Mouse (Mus musculus) intestine, embryonic 15.5 days (tissue): Measurements from ENCODE around the gene Ncor2. TPM values are rescaled to one million over a fixed set of nuclear protein-coding genes. Genes with fewer than 3 reads are reported as not detected.
A peak's percentile ranks its signal among the peaks of the same experiment; 100 is the strongest.

Experiments used
- ATAC-seq: fragments of 200-750 bp; cut with Nextera tagmentation; 2 replicates; pipeline ENCODE4 v1.8.0; 2017; ENCODE audit warnings: moderate TSS enrichment, moderate library complexity
- H3K27ac ChIP-seq: fragments of 300-500 bp; sonication (generic); 2 replicates; pipeline ENCODE4 v1.5.1; 2015; ENCODE audit warnings: mild to moderate bottlenecking, inconsistent platforms
- H3K27me3 ChIP-seq: fragments of 300-500 bp; sonication (generic); replicated peaks from 2 replicates; pipeline ENCODE4 v1.6.1; 2015; ENCODE audit warnings: inconsistent platforms
- H3K36me3 ChIP-seq: fragments of 300-500 bp; sonication (generic); 2 replicates; pipeline ENCODE4 v1.6.1; 2015; ENCODE audit warnings: inconsistent platforms
- H3K4me1 ChIP-seq: fragments of 300-500 bp; sonication (generic); replicated peaks from 2 replicates; pipeline ENCODE4 v1.6.1; 2015; ENCODE audit warnings: inconsistent platforms
- H3K4me2 ChIP-seq: fragments of 300-500 bp; sonication (generic); replicated peaks from 2 replicates; pipeline ENCODE4 v1.6.1; 2015; ENCODE audit warnings: mild to moderate bottlenecking, inconsistent platforms
- H3K4me3 ChIP-seq: fragments of 300-500 bp; sonication (generic); replicated peaks from 2 replicates; pipeline ENCODE4 v1.5.1; 2015; ENCODE audit warnings: inconsistent platforms
- H3K9ac ChIP-seq: fragments of 300-500 bp; sonication (generic); 2 replicates; pipeline ENCODE4 v1.6.1; 2015; ENCODE audit warnings: inconsistent platforms
- H3K9me3 ChIP-seq: fragments of 300-500 bp; sonication (generic); 2 replicates; pipeline ENCODE4 v1.6.1; 2016; ENCODE audit warnings: inconsistent platforms
- WGBS: fragments of 180-500 bp; shearing (Covaris S2); methylation state at CpG from one replicate; pipeline ENCODE4 v1.1.7; 2015; 5-methylcytosine and 5-hydroxymethylcytosine counted together
- polyA plus RNA-seq: library from polyadenylated mRNA; unstranded; fragments of >200 nt; fragmentation: Nextera tagmentation; extraction: Ambion mirVana; gene quantifications from 2 replicates; pipeline ENCODE4 v1.2.1, GENCODE M21; 2015

Gene Ncor2
- polyA plus RNA-seq, 1 experiment from 2014 or later = 20.0 TPM

- peak; percentile 23; the same call in 1 of the 2 replicates for ATAC-seq
- WGBS = 20% methylated on average over 10 of the region's 10 CpGs
Observed at GRCm38 (mm10) chr5:125150951-125151564, 28.0 kb downstream of the Ncor2 start.

GRCm38 (mm10) chr5:125149142-125149541 is 29.9 kb downstream of the Ncor2 start:
- H3K9ac ChIP-seq = no peak overlapping the region
- no peak for ATAC-seq
- H3K27ac ChIP-seq = 0 out of 2 replicates have a peak overlapping the region, but pooled peaks have one; percentile 29
- no peak overlapping the region for H3K4me2 ChIP-seq
- H3K36me3 ChIP-seq = no peaks in the 10 kb centered on the region
- no peaks in the 10 kb centered on the region for H3K27me3 ChIP-seq
- H3K4me1 ChIP-seq = peaks cover 59% of the 10 kb centered on the region
- no peaks in the 10 kb centered on the region for H3K9me3 ChIP-seq
- H3K4me3 ChIP-seq = no peak overlapping the region
- WGBS = 77% methylated on average over 17 of the region's 17 CpGs

More at GRCm38 (mm10) chr5:125150951-125151564, 28.0 kb downstream of the Ncor2 start:
- 0 out of 2 replicates have a peak overlapping the region, but pooled peaks have one; percentile 40 for H3K4me2 ChIP-seq
- H3K4me3 ChIP-seq = no peak overlapping the region
- H3K27ac ChIP-seq = peak overlapping the region; percentile 64
- no peaks in the 10 kb centered on the region for H3K27me3 ChIP-seq
- no peak overlapping the region for H3K9ac ChIP-seq
- peaks cover 69% of the 10 kb centered on the region for H3K4me1 ChIP-seq
- H3K9me3 ChIP-seq = no peaks in the 10 kb centered on the region
- no peaks in the 10 kb centered on the region for H3K36me3 ChIP-seq

GRCm38 (mm10) chr5:125148686-125149085 is 30.3 kb downstream of the Ncor2 start:
- H3K9ac ChIP-seq = no peak overlapping the region
- H3K4me1 ChIP-seq = peaks cover 55% of the 10 kb centered on the region
- ATAC-seq = peak; percentile 19; the same call in 1 of the 2 replicates
- H3K9me3 ChIP-seq = no peaks in the 10 kb centered on the region
- no peaks in the 10 kb centered on the region for H3K36me3 ChIP-seq
- H3K4me3 ChIP-seq = no peak overlapping the region
- 48% methylated on average over 5 of the region's 5 CpGs for WGBS
- no peak overlapping the region for H3K27ac ChIP-seq
- H3K4me2 ChIP-seq = no peak overlapping the region
- H3K27me3 ChIP-seq = no peaks in the 10 kb centered on the region

- H3K27ac ChIP-seq = no peak overlapping the region
- no peaks in the 10 kb centered on the region for H3K9me3 ChIP-seq
- H3K4me1 ChIP-seq = peaks cover 58% of the 10 kb centered on the region
- H3K36me3 ChIP-seq = no peaks in the 10 kb centered on the region
- no peak overlapping the region for H3K4me2 ChIP-seq
- 77% methylated on average over 10 of the region's 10 CpGs for whole genome bisulfite sequencing
- H3K27me3 ChIP-seq = no peaks in the 10 kb centered on the region
- ATAC-seq = no peak
- no peak overlapping the region for H3K9ac ChIP-seq
- no peak overlapping the region for H3K4me3 ChIP-seq
Observed at GRCm38 (mm10) chr5:125148173-125148572, 30.8 kb downstream of the Ncor2 start.

GRCm38 (mm10) chr5:125147124-125147523 is 31.9 kb downstream of the Ncor2 start:
- 86% methylated on average over 5 of the region's 5 CpGs for WGBS
- Histone ChIP-seq H3K36me3 (no peaks in the 10 kb centered on the region), H3K27me3 (no peaks in the 10 kb centered on the region), H3K4me3 (no peak overlapping the region), H3K4me1 (peaks cover 60% of the 10 kb centered on the region), H3K4me2 (no peak overlapping the region), H3K27ac (no peak overlapping the region), H3K9me3 (no peaks in the 10 kb centered on the region), H3K9ac (no peak overlapping the region)
- no peak for ATAC-seq

GRCm38 (mm10) chr5:125143114-125143872 is 35.7 kb downstream of the Ncor2 start:
- no peak for ATAC-seq
- Histone ChIP-seq H3K27me3 (no peaks in the 10 kb centered on the region), H3K4me2 (no peak overlapping the region), H3K4me1 (peaks cover 65% of the 10 kb centered on the region), H3K27ac (peak overlapping the region; percentile 13; the same call in 1 of the 2 replicates), H3K36me3 (no peaks in the 10 kb centered on the region), H3K4me3 (no peak overlapping the region), H3K9me3 (no peaks in the 10 kb centered on the region), H3K9ac (peak overlapping the region; percentile 4; the same call in 1 of the 2 replicates)
- WGBS = 81% methylated on average over 12 of the region's 12 CpGs

GRCm38 (mm10) chr5:125141916-125142315 is 37.1 kb downstream of the Ncor2 start:
- Histone ChIP-seq H3K27ac (peak overlapping the region; percentile 96), H3K4me1 (peaks cover 68% of the 10 kb centered on the region), H3K36me3 (no peaks in the 10 kb centered on the region), H3K9ac (no peak overlapping the region), H3K9me3 (no peaks in the 10 kb centered on the region), H3K4me3 (no peak overlapping the region), H3K4me2 (peak overlapping the region; percentile 67), H3K27me3 (no peaks in the 10 kb centered on the region)
- ATAC-seq = no peak
- 33% methylated on average over 5 of the region's 5 CpGs for WGBS

- Histone ChIP-seq H3K4me1 (peaks cover 72% of the 10 kb centered on the region), H3K4me3 (peak overlapping the region; percentile 12; the same call in 1 of the 2 replicates), H3K27ac (peak overlapping the region; percentile 96), H3K27me3 (no peaks in the 10 kb centered on the region), H3K36me3 (no peaks in the 10 kb centered on the region), H3K9ac (0 out of 2 replicates have a peak overlapping the region, but pooled peaks have one; percentile 3), H3K4me2 (peak overlapping the region; percentile 67), H3K9me3 (no peaks in the 10 kb centered on the region)
- ATAC-seq = peak; percentile 78
- WGBS = 3% methylated on average over 7 of the region's 7 CpGs
Observed at GRCm38 (mm10) chr5:125141525-125141880, 37.5 kb downstream of the Ncor2 start.

- Histone ChIP-seq H3K9me3 (no peaks in the 10 kb centered on the region), H3K27ac (peak overlapping the region; percentile 96), H3K27me3 (no peaks in the 10 kb centered on the region), H3K4me2 (peak overlapping the region; percentile 67), H3K4me3 (peak overlapping the region; percentile 33), H3K36me3 (no peaks in the 10 kb centered on the region), H3K4me1 (peaks cover 74% of the 10 kb centered on the region), H3K9ac (peak overlapping the region; percentile 49)
- 2% methylated on average over 27 of the region's 27 CpGs for WGBS
- peak; percentile 91 for ATAC-seq
Observed at GRCm38 (mm10) chr5:125140832-125141524, 38.0 kb downstream of the Ncor2 start.

GRCm38 (mm10) chr5:125140151-125140699 is 38.8 kb downstream of the Ncor2 start:
- Histone ChIP-seq H3K36me3 (no peaks in the 10 kb centered on the region), H3K4me1 (peaks cover 71% of the 10 kb centered on the region), H3K27me3 (no peaks in the 10 kb centered on the region), H3K9ac (peak overlapping the region; percentile 49), H3K9me3 (no peaks in the 10 kb centered on the region), H3K4me3 (peak overlapping the region; percentile 33), H3K27ac (peak overlapping the region; percentile 96), H3K4me2 (peak overlapping the region; percentile 67)
- WGBS = 24% methylated on average over 19 of the region's 19 CpGs
- peak; percentile 19 for ATAC-seq

GRCm38 (mm10) chr5:125139669-125140068 is 39.4 kb downstream of the Ncor2 start:
- ATAC-seq = no peak
- H3K4me1 ChIP-seq = peaks cover 77% of the 10 kb centered on the region
- H3K4me3 ChIP-seq = peak overlapping the region; percentile 33
- H3K9me3 ChIP-seq = no peaks in the 10 kb centered on the region
- H3K9ac ChIP-seq = peak overlapping the region; percentile 49; the same call in 1 of the 2 replicates
- H3K27ac ChIP-seq = peak overlapping the region; percentile 96
- H3K36me3 ChIP-seq = no peaks in the 10 kb centered on the region
- peak overlapping the region; percentile 67 for H3K4me2 ChIP-seq
- WGBS = 78% methylated on average over 5 of the region's 5 CpGs
- no peaks in the 10 kb centered on the region for H3K27me3 ChIP-seq
